In genomic region chr7:79311420-79311988, GRCm38 (mm10) we compare ENCODE assay signal across 13 mouse cellular contexts. TPM values are rescaled to one million over a fixed set of nuclear protein-coding genes. Genes with fewer than 3 reads are reported as not detected.
A peak's percentile ranks its signal among the peaks of the same experiment; 100 is the strongest.
DNase-seq lines count a peak whose midpoint lies in the region; ATAC-seq and TF ChIP-seq lines count a peak whose summit lies in the region.
"Had no signal": no experiment of that assay in that cellular context is flagged by ENCODE, and none has a peak within 500 bp of the region (broad histone marks: within the 10 kb centered on the region; RNA-seq: fewer than 3 reads in every experiment).

No protein-coding gene starts in this region.

- peak; percentile 31; the same call in 1 of the 2 replicates for TF ChIP-seq CTCF in layer of hippocampus, adult 2 months (conservative IDR thresholded peaks at IDR 0.05)
- no peak for TF ChIP-seq CTCF in hindbrain, postnatal 0 days (IDR thresholded peaks at IDR 0.05; ENCODE audit: low read depth)

- 95% methylated on average over 5 of the region's 5 CpGs for WGBS in forebrain, embryonic 15.5 days
- 91% methylated on average over 5 of the region's 5 CpGs for WGBS in forebrain, embryonic 13.5 days
- 89% methylated on average over 5 of the region's 5 CpGs for WGBS in embryonic facial prominence, embryonic 12.5 days
- 84% methylated on average over 5 of the region's 5 CpGs for WGBS in hindbrain, postnatal 0 days

- no peak for ATAC-seq in forebrain, embryonic 15.5 days (replicated peaks)
- no peak for ATAC-seq in forebrain, embryonic 13.5 days
- no peak for ATAC-seq in embryonic facial prominence, embryonic 12.5 days (ENCODE audit: insufficient number of reproducible peaks, insufficient read depth, low FRiP score, low TSS enrichment)
- no peak for ATAC-seq in hindbrain, postnatal 0 days

- no peaks in the 10 kb centered on the region for H3K36me3 ChIP-seq in forebrain, embryonic 15.5 days
- no peaks in the 10 kb centered on the region for H3K36me3 ChIP-seq in forebrain, embryonic 13.5 days (ENCODE audit: poor library complexity, severe bottlenecking)
- H3K36me3 ChIP-seq in embryonic facial prominence, embryonic 12.5 days = no peaks in the 10 kb centered on the region
- no peaks in the 10 kb centered on the region for H3K36me3 ChIP-seq in hindbrain, postnatal 0 days (ENCODE audit: insufficient read depth, low read length)
- H3K36me3 ChIP-seq: heart, embryonic 15.5 days had no signal

- no peak overlapping the region for H3K9ac ChIP-seq in forebrain, embryonic 15.5 days (replicated peaks)
- no peak overlapping the region for H3K9ac ChIP-seq in forebrain, embryonic 13.5 days
- no peak overlapping the region for H3K9ac ChIP-seq in embryonic facial prominence, embryonic 12.5 days
- H3K9ac ChIP-seq in hindbrain, postnatal 0 days (replicated peaks; ENCODE audit: low read length) = no peak overlapping the region
- H3K9ac ChIP-seq: heart, embryonic 15.5 days had no signal

- H3K27me3 ChIP-seq in forebrain, embryonic 15.5 days = no peaks in the 10 kb centered on the region
- no peaks in the 10 kb centered on the region for H3K27me3 ChIP-seq in forebrain, embryonic 13.5 days
- no peaks in the 10 kb centered on the region for H3K27me3 ChIP-seq in embryonic facial prominence, embryonic 12.5 days
- H3K27me3 ChIP-seq in hindbrain, postnatal 0 days (ENCODE audit: insufficient read depth, low read length) = no peaks in the 10 kb centered on the region
- H3K27me3 ChIP-seq: heart, embryonic 15.5 days had no signal

- H3K4me1 ChIP-seq in forebrain, embryonic 15.5 days = peaks cover 73% of the 10 kb centered on the region
- peaks cover 64% of the 10 kb centered on the region for H3K4me1 ChIP-seq in forebrain, embryonic 13.5 days
- peaks cover 62% of the 10 kb centered on the region for H3K4me1 ChIP-seq in embryonic facial prominence, embryonic 12.5 days
- peaks cover 49% of the 10 kb centered on the region for H3K4me1 ChIP-seq in hindbrain, postnatal 0 days (ENCODE audit: insufficient read depth, low read length)

- no peak overlapping the region for H3K4me3 ChIP-seq in forebrain, embryonic 15.5 days
- no peak overlapping the region for H3K4me3 ChIP-seq in forebrain, embryonic 13.5 days
- H3K4me3 ChIP-seq in layer of hippocampus, adult 2 months = no peak overlapping the region
- H3K4me3 ChIP-seq in embryonic facial prominence, embryonic 12.5 days = no peak overlapping the region
- no peak overlapping the region for H3K4me3 ChIP-seq in hindbrain, postnatal 0 days (ENCODE audit: low read length)
- H3K4me3 ChIP-seq: heart, embryonic 15.5 days had no signal

- H3K4me2 ChIP-seq in forebrain, embryonic 15.5 days (replicated peaks) = no peak overlapping the region
- H3K4me2 ChIP-seq in forebrain, embryonic 13.5 days = no peak overlapping the region
- no peak overlapping the region for H3K4me2 ChIP-seq in embryonic facial prominence, embryonic 12.5 days (replicated peaks)
- no peak overlapping the region for H3K4me2 ChIP-seq in hindbrain, postnatal 0 days (ENCODE audit: low read depth, low read length)
- H3K4me2 ChIP-seq: heart, embryonic 15.5 days had no signal

- H3K27ac ChIP-seq in forebrain, embryonic 15.5 days (replicated peaks) = 0 out of 2 replicates have a peak overlapping the region, but pooled peaks have one; percentile 5
- H3K27ac ChIP-seq in forebrain, embryonic 13.5 days = no peak overlapping the region
- H3K27ac ChIP-seq in layer of hippocampus, adult 2 months = peak overlapping the region; percentile 82
- H3K27ac ChIP-seq in embryonic facial prominence, embryonic 12.5 days = peak overlapping the region; percentile 43
- H3K27ac ChIP-seq in hindbrain, postnatal 0 days = 0 out of 2 replicates have a peak overlapping the region, but pooled peaks have one; percentile 7
- H3K27ac ChIP-seq: heart, embryonic 15.5 days had no signal

- DNase-seq in layer of hippocampus, adult 2 months (ENCODE audit: low spot score in 2 of 2) = peak in 1 of 2 experiments; percentile 42
- no peak for DNase-seq in layer of hippocampus, postnatal 14 days (ENCODE audit: low spot score in 2 of 2)
- DNase-seq in hindbrain, postnatal 0 days (ENCODE audit: low spot score) = no peak
- no peak for DNase-seq in kidney, adult 18-20 months
- DNase-seq in adrenal gland, postnatal 14 days = no peak
- DNase-seq: lung, postnatal 14 days; spleen, adult 18-20 months; thymus, adult 18-20 months had no signal

- H3K9me3 ChIP-seq in forebrain, embryonic 15.5 days = no peaks in the 10 kb centered on the region
- H3K9me3 ChIP-seq in forebrain, embryonic 13.5 days (replicated peaks) = no peaks in the 10 kb centered on the region
- H3K9me3 ChIP-seq in embryonic facial prominence, embryonic 12.5 days = no peaks in the 10 kb centered on the region
- no peaks in the 10 kb centered on the region for H3K9me3 ChIP-seq in hindbrain, postnatal 0 days (ENCODE audit: low read length)
- H3K9me3 ChIP-seq: G1E; heart, embryonic 15.5 days had no signal

RNA-seq across cellular contexts. Expression of gene Abhd2, which starts 38.5 kb away (rescaled TPM):
- 23.1 and 24.0 TPM in 2 replicates for polyA plus RNA-seq in forebrain, embryonic 15.5 days (2015; fragmentation: Nextera tagmentation; extraction: Ambion mirVana)
- 16.9 and 17.3 TPM in 2 replicates for polyA plus RNA-seq in forebrain, embryonic 13.5 days (2015; fragmentation: Nextera tagmentation; extraction: Ambion mirVana)
- 10 to 100 TPM; 69.6 to 70.8 TPM for total RNA-seq in layer of hippocampus, adult 2 months (2021)
- 10 to 100 TPM; 87.6 to 93.2 TPM for total RNA-seq in layer of hippocampus, postnatal 14 days (2021)
- 11.0 and 11.9 TPM in 2 replicates for polyA plus RNA-seq in embryonic facial prominence, embryonic 12.5 days (2016; fragmentation: Nextera tagmentation; extraction: Ambion mirVana)
- total RNA-seq in hindbrain, postnatal 0 days (2014; rRNA removed) = 92.3 and 100 TPM in 2 replicates
- polyA plus RNA-seq in hindbrain, postnatal 0 days (2015; fragmentation: Nextera tagmentation; extraction: Ambion mirVana) = 23.7 and 23.9 TPM in 2 replicates
- total RNA-seq in adrenal gland, postnatal 14 days (2021) = 485 and 569 TPM in 2 replicates
